Mouse (Mus musculus) myocyte (in vitro differentiated cells): Measurements from ENCODE around the gene Tmem230.

Source experiments
- CEBPB ChIP-seq: IDR thresholded peaks from 2 replicates; pipeline ENCODE4 v1.6.1; 2011; ENCODE audit warnings: mild to moderate bottlenecking, moderate library complexity; ENCODE audit not compliant: poor library complexity, insufficient read depth, severe bottlenecking
- E2F4 ChIP-seq: IDR thresholded peaks from one replicate; pipeline ENCODE4 v1.6.1; 2011; ENCODE audit warnings: mild to moderate bottlenecking, control low read depth, moderate library complexity; ENCODE audit not compliant: insufficient read depth
- MAX ChIP-seq: IDR thresholded peaks from one replicate; pipeline ENCODE4 v1.6.1; 2011; ENCODE audit warnings: low read depth, mild to moderate bottlenecking, control low read depth
- MYOD1 ChIP-seq, 3 experiments: IDR thresholded peaks; one replicate each; pipeline ENCODE4 v1.6.1; 2011; ENCODE audit warnings: control low read depth in 2 of 3, low read depth in 2 of 3, mild to moderate bottlenecking in 2 of 3, moderate library complexity in 1 of 3; ENCODE audit not compliant: insufficient read length in 2 of 3, control insufficient read depth in 1 of 3
- MYOG ChIP-seq, 3 experiments: IDR thresholded peaks; one replicate each; pipeline ENCODE4 v1.6.1; 2011; ENCODE audit warnings: control low read depth in 2 of 3, low read depth in 2 of 3, mild to moderate bottlenecking in 2 of 3; ENCODE audit not compliant: insufficient read length in 2 of 3, control insufficient read depth in 1 of 3, insufficient read depth in 1 of 3
- POLR2A ChIP-seq: IDR thresholded peaks from one replicate; pipeline ENCODE4 v1.6.1; 2011; ENCODE audit warnings: low read depth, mild to moderate bottlenecking, control low read depth, moderate library complexity; ENCODE audit not compliant: insufficient read length
- POLR2AphosphoS2 ChIP-seq: IDR thresholded peaks from one replicate; pipeline ENCODE4 v1.6.1; 2011; ENCODE audit warnings: low read depth, control low read depth; ENCODE audit not compliant: insufficient read length
- SRF ChIP-seq: IDR thresholded peaks from one replicate; pipeline ENCODE4 v1.6.1; 2011; ENCODE audit warnings: low read depth; ENCODE audit not compliant: control insufficient read depth, insufficient read length
- TCF12 ChIP-seq: IDR thresholded peaks from one replicate; pipeline ENCODE4 v1.6.1; 2011; ENCODE audit warnings: mild to moderate bottlenecking, control low read depth; ENCODE audit not compliant: poor library complexity, insufficient read depth, severe bottlenecking
- USF1 ChIP-seq: IDR thresholded peaks from one replicate; pipeline ENCODE4 v1.6.1; 2011; ENCODE audit warnings: low read depth, mild to moderate bottlenecking, control low read depth, moderate library complexity

- TF ChIP-seq MAX (no peak), POLR2A (no peak), MYOG (IDR thresholded peaks at IDR 0.05; ENCODE audit: control insufficient read depth in 1 of 3, insufficient read depth in 1 of 3, insufficient read length in 2 of 3, low read depth in 2 of 3) (no peak), USF1 (no peak), E2F4 (no peak), TCF12 (no peak), POLR2AphosphoS2 (no peak), SRF (no peak), MYOD1 (IDR thresholded peaks at IDR 0.05; ENCODE audit: control insufficient read depth in 1 of 3, insufficient read length in 2 of 3, low read depth in 2 of 3) (no peak), CEBPB (no peak)
These were observed 16.7 kb upstream of the Tmem230 start for GRCm38 (mm10) chr2:132264266-132264710.
